Mouse (Mus musculus): ENCODE measurements around the gene Plin3.

GRCm38 (mm10) chr17:56302363-56302996 is 9.8 kb upstream of the Plin3 start:
- TF ChIP-seq EP300 (IDR thresholded peaks at IDR 0.05) (no peak), CTCF (IDR thresholded peaks at IDR 0.05) (no peak)

All from lung, postnatal 0 days (tissue).